Mouse (Mus musculus) adrenal gland, postnatal 36 days (tissue): Measurements from ENCODE around the gene B4galt1. TPM values are rescaled to one million over a fixed set of nuclear protein-coding genes. Genes with fewer than 3 reads are reported as not detected.

Experiments
- DNase-seq, 2 experiments: peaks; one replicate each; pipeline ENCODE4 v3.0.0; 2021; ENCODE audit warnings: mixed read lengths in 1 of 2
- long read RNA-seq, 2 experiments: library from polyadenylated mRNA; stranded (forward); transcript quantifications; one replicate each; pipeline ENCODE4 v2.0.0; 2021; ENCODE audit warnings: borderline sequencing depth in 2 of 2
- total RNA-seq, 2 experiments: library from RNA; stranded (reverse); gene quantifications; 2 replicates each; pipeline ENCODE4 v1.2.3; 2021

B4galt1 gene
- total RNA-seq = 10 to 100 TPM; 75.7 to 89.5 TPM
- long read RNA-seq, experiment 1, transcript B4galt1-201 (6 exons, 3,983 nt) = major isoform, 16 of 31 reads
- long read RNA-seq, experiment 1, partial matches to known transcripts = 4 of 31 reads
- long read RNA-seq, experiment 1, other reads (novel, unspliced or antisense) = 11 of 31 reads
- long read RNA-seq, experiment 2, transcript B4galt1-201 (6 exons, 3,983 nt) = major isoform, 6 of 11 reads
- long read RNA-seq, experiment 2, partial matches to known transcripts = 0 of 11 reads
- long read RNA-seq, experiment 2, other reads (novel, unspliced or antisense) = 5 of 11 reads

GRCm38 (mm10) chr4:40853565-40854386 is at the start of gene B4galt1:
Gene B4galt1 (minus strand): TSS chr4:40854005.
- DNase-seq = peak; percentile 99 to 100

DNA sequence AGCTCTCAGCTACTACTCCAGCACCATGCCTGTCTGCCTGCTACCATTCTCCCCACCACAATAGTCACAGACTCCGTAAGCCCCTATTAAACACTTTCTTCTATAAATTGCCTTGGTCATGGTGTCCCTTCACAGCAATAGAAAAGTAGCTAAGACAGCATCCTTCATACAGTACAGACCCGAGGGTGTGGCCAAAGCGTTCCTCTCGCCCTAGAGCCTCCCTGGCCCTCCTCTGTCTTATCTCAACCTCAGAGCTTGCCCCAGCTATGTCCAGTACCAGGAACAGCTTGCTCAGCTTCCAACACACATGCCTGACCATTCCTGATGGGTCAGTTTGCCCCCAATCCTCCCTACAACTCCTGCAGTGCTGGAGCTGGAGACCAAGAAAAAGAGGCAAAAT is 46.8 kb upstream of the B4galt1 start:
- DNase-seq = no peak

- no peak for DNase-seq
Observed at GRCm38 (mm10) chr4:40900071-40900470, 46.3 kb upstream of the B4galt1 start.

DNA sequence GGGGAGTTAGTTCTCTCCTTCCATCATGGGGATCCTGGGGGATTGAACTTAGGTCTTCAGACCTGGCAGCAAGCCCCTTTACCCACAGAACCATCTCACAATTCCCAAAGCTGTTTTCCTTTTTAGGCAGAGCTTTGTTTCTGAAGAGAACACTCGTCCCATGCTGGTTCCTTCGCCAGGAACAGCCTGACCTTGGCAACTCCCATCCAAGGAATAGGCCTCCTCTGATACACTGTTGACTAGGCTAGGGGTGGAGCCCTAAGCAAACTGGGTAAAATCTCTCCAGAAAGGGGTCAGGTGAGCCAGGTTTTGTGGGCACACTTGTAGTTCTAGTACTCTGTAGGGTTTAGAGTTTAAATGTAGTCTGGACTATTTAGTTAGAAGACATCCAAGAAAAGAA is 45.5 kb upstream of the B4galt1 start:
- DNase-seq = peak in 1 of 2 experiments; percentile 41

GRCm38 (mm10) chr4:40898476-40899044 is 44.8 kb upstream of the B4galt1 start:
- no peak for DNase-seq

- DNase-seq = no peak
Observed at GRCm38 (mm10) chr4:40895646-40896045, 41.8 kb upstream of the B4galt1 start.

GRCm38 (mm10) chr4:40895118-40895517 is 41.3 kb upstream of the B4galt1 start:
- DNase-seq = no peak

- no peak for DNase-seq
Observed at GRCm38 (mm10) chr4:40891206-40891605, 37.4 kb upstream of the B4galt1 start.

DNA sequence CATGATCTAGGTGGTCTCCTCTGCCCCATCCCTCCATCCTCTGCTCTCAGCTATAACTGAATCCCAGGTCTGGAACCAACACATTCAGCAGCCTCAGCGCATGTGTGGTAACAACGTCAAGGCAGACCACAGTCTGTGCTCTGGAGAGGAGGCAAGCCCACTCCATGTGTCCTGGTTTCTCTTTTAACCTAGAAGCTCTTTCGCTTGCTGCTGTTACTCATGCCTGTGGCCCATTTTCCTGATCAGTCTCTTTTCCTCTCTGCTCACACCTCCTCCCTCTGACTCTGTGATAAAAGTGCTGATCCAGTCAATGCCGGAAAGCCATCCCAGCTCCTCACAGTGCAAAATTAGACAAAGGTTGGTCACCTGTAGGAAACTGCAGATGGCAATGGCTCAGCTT is 36.2 kb upstream of the B4galt1 start:
- no peak for DNase-seq

GRCm38 (mm10) chr4:40889252-40889651 is 35.4 kb upstream of the B4galt1 start:
- peak; percentile 71 to 79 for DNase-seq

GRCm38 (mm10) chr4:40888839-40889238 is 35.0 kb upstream of the B4galt1 start:
- no peak for DNase-seq

DNA sequence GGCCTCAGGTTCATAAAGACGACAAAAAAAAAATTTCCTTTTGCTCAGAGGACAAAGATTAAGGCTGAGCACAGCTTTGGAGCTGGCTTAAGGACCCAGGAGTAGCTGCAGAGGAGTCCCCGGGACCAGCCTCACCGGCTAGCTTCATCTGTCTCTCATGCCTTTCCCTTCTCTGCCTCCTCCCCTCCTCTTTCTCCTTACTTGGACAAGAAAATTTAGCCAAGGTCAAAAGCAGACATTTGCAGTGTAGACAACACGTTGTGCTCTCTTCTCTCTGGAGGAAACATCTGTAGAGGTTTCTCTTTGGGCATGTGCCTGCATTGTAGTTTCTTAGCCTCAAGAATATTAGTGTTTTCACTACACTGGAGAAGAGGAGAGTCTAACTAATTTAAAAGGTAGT is 32.1 kb upstream of the B4galt1 start:
- no peak for DNase-seq

DNA sequence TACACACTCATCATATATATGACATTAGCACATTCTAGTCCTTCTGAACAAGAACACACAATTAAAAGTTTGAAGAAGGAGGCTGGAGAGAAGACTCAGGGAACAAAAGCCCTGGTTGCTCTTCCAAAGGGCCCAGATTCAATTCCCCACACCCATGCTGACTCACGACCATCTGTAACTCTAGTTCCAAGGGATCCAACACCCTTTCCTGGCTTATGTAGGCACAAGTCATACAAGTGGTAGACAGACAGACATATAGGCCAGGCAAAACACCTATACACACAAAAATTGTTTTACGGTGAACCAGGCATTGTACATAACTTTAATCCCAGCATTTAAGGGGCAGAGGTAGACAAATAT is 31.3 kb upstream of the B4galt1 start:
- DNase-seq = peak in 1 of 2 experiments; percentile 39

DNA sequence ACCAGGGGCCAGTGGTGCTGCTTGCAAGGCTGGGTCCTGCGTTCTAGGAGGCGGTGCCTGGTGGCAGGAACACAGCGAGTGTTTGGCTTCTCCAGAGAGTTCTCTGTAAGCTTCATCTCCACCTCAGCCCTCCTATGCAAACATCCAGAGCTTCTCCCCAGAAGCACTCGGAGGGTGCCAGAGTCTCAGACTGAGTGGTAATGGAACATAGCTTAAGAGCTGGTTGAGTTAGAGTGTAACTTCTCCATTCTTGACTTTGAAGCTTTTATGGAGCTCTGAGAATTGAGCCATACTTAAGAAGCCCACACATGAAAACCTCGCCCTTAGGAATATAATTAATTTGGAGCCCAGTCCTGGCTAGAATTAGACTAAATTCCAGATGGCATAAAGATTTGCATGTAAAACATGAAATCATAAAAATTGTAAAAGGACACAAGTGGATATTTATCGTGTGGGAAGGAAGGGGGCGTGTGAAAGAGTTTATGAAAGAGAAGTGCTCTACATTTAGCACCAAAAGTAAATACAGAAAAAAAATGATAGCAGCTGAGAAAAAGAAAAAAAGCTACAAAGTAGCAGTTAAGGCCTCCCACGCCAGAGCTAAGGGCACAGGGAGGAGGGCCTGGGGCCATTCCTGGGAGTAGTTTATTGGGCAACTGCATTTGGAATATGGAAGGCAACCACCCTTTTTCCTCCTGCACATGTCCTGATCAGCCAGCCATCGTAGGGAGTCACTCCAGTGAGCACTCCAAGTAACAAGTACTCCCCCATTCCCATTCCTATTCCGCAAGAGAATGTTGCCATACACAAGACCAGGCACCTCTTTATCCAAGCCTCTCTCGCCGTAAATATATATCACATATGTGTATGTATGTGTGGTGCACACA is 30.7 kb upstream of the B4galt1 start:
- no peak for DNase-seq

DNA sequence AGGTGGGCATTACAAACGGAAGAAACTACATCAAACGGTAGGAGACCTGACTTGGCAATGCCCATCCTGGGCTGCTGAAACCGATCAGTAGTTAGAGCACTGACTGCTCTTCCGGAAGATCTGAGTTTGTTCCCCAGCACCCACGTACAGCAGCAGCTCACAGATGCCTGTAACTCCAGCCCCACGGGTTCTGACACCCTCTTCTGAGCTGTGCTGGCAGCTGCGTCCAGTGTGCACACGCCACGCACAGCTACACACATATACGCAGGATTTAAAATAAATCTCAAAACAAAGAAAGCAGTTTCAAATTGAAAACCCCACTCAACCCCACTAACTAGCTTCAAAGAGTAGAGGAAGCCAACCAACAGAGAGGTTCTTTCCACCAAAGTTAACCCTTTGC is 29.4 kb upstream of the B4galt1 start:
- no peak for DNase-seq

GRCm38 (mm10) chr4:40877528-40877927 is 23.7 kb upstream of the B4galt1 start:
- DNase-seq = no peak

DNA sequence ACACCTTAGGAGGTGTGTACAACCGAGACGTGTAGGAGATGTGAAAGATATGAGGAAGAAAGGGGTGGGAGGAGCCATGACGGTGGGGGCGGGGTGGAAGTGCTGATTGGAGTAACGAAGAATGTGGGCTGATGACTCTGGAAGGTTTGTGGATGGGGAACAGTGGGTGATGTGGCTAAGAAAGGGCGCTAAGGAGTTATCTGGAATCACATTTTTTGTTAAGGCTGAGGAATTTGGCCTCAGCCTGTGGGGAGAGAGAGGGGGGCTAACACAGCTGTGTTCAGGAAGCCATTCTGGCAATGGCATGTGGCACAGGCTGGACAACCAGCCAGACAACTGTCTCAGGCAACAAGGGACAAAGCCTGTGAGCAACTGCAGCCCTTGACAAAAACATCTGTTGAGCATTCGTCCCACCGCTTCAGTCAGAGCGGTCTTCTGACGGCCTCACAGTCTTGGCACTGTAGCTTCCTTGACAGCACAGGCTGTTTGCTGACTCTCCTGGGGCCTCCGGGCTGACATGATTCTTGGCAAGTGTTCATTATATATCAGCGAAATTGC is 23.1 kb upstream of the B4galt1 start:
- no peak for DNase-seq

- no peak for DNase-seq
Observed at GRCm38 (mm10) chr4:40875842-40876241, 22.0 kb upstream of the B4galt1 start.

GRCm38 (mm10) chr4:40874794-40875552 is 21.2 kb upstream of the B4galt1 start:
- no peak for DNase-seq

- no peak for DNase-seq
Observed at GRCm38 (mm10) chr4:40874151-40874600, 20.4 kb upstream of the B4galt1 start.

DNA sequence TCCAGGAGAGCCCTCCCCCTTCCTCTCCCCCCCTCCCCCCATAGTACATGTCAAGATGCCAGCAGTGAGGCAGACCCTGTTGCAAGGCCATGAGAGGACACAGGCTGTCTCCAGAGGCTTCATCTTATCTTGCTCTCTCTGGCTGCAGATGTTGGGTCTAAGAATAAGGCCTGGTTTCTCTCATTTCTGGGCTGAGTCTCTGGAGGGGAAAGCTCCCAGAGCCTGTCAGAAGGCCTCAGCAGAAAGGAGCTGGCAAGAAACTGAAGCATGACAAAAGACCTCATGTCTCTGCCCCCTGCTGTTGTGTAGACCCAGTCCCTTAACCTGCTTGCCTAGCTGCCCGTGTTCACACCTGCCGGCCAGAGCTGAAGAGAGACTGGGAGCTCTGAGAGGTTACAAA is 19.5 kb upstream of the B4galt1 start:
- DNase-seq = no peak
